In genomic region chr5:30162339-30162738, GRCm38 (mm10) we compare ENCODE assay signal across 38 mouse cellular contexts. TPM values are rescaled to one million over a fixed set of nuclear protein-coding genes. Genes with fewer than 3 reads are reported as not detected.
"Had no signal": no experiment of that assay in that cellular context is flagged by ENCODE, and none has a peak within 500 bp of the region (broad histone marks: within the 10 kb centered on the region; RNA-seq: fewer than 3 reads in every experiment).

No protein-coding gene starts in this region.

- H3K9me3 ChIP-seq: heart, embryonic 13.5 days; heart, embryonic 15.5 days; hindbrain, embryonic 13.5 days; hindbrain, embryonic 15.5 days; limb, embryonic 10.5 days; limb, embryonic 12.5 days; liver, embryonic 13.5 days; liver, embryonic 15.5 days had no signal

- H3K4me3 ChIP-seq: heart, embryonic 13.5 days; heart, embryonic 15.5 days; hindbrain, embryonic 13.5 days; hindbrain, embryonic 15.5 days; layer of hippocampus, adult 2 months; left cerebral cortex, adult 2 months; limb, embryonic 10.5 days; limb, embryonic 12.5 days; liver, embryonic 13.5 days; liver, embryonic 15.5 days had no signal

- H3K4me2 ChIP-seq: heart, embryonic 11.5 days; heart, embryonic 13.5 days; heart, embryonic 15.5 days; hindbrain, embryonic 13.5 days; hindbrain, embryonic 15.5 days; limb, embryonic 12.5 days; liver, embryonic 11.5 days; liver, embryonic 13.5 days; liver, embryonic 15.5 days had no signal

- DNase-seq: gastrocnemius, postnatal 10 days; gastrocnemius, postnatal 36 days; heart, adult 11 months; heart, postnatal 14 days; heart, postnatal 36 days; kidney, adult 18-20 months; kidney, adult 8-10 months; kidney, postnatal 10 days; kidney, postnatal 25 days; kidney, postnatal 4 days; liver; liver, embryonic 13.5 days had no signal

- H3K4me1 ChIP-seq: hindbrain, embryonic 15.5 days; limb, embryonic 10.5 days; limb, embryonic 12.5 days had no signal

- H3K27me3 ChIP-seq: heart, embryonic 13.5 days; heart, embryonic 15.5 days; hindbrain, embryonic 13.5 days; hindbrain, embryonic 15.5 days; limb, embryonic 12.5 days; liver, embryonic 13.5 days; liver, embryonic 15.5 days had no signal

- H3K27ac ChIP-seq: heart, embryonic 13.5 days; heart, embryonic 15.5 days; hindbrain, embryonic 13.5 days; hindbrain, embryonic 15.5 days; hindbrain, postnatal 0 days; layer of hippocampus, adult 2 months; left cerebral cortex, adult 2 months; limb, embryonic 10.5 days; limb, embryonic 12.5 days; liver, embryonic 13.5 days; liver, embryonic 15.5 days had no signal

- H3K9ac ChIP-seq: heart, embryonic 13.5 days; heart, embryonic 15.5 days; hindbrain, embryonic 13.5 days; hindbrain, embryonic 15.5 days; limb, embryonic 12.5 days; liver, embryonic 13.5 days; liver, embryonic 15.5 days had no signal

- ATAC-seq: hindbrain, postnatal 0 days had no signal

RNA-seq across cellular contexts. Expression of gene Adgrf3, which starts 43.2 kb away (rescaled TPM):
- total RNA-seq: gastrocnemius, adult 18-20 months; gastrocnemius, postnatal 10 days; gastrocnemius, postnatal 36 days; hematopoietic stem cell, adult 5-6 weeks; layer of hippocampus, adult 2 months; layer of hippocampus, postnatal 10 days; layer of hippocampus, postnatal 25 days; left cerebral cortex, adult 2 months; left cerebral cortex, postnatal 14 days; left cerebral cortex, postnatal 36 days had no signal
- polyA plus RNA-seq: frontal cortex, adult 2 months; hindbrain, embryonic 11.5 days; hindbrain, embryonic 13.5 days; hindbrain, embryonic 15.5 days; hindbrain, postnatal 0 days; limb, embryonic 10.5 days; limb, embryonic 12.5 days; liver, embryonic 11.5 days; liver, embryonic 13.5 days; liver, embryonic 15.5 days had no signal

RNA-seq across cellular contexts. Expression of gene 3110082J24Rik, which starts 56.5 kb away (rescaled TPM):
- total RNA-seq: gastrocnemius, adult 18-20 months; gastrocnemius, postnatal 10 days; gastrocnemius, postnatal 36 days; heart, postnatal 14 days; heart, postnatal 36 days; hematopoietic stem cell, adult 5-6 weeks had no signal
- polyA plus RNA-seq: gonadal fat pad, adult 2 months; heart, embryonic 11.5 days; heart, embryonic 13.5 days; heart, embryonic 15.5 days; heart, postnatal 0 days; intestine, embryonic 14.5 days; kidney, embryonic 14.5 days; kidney, embryonic 16.5 days; limb, embryonic 10.5 days; limb, embryonic 12.5 days; limb, embryonic 14.5 days; liver, embryonic 11.5 days; liver, embryonic 13.5 days; liver, embryonic 15.5 days had no signal

RNA-seq across cellular contexts. Expression of gene Garem2, which starts 57.4 kb away (rescaled TPM):
- total RNA-seq: gastrocnemius, adult 18-20 months; gastrocnemius, postnatal 36 days; hematopoietic stem cell, adult 5-6 weeks had no signal
